Mouse (Mus musculus) testis, postnatal 14 days (tissue): Measurements from ENCODE around the gene Tcf25.
A peak's percentile ranks its signal among the peaks of the same experiment; 100 is the strongest.

Experiments
- DNase-seq: peaks from one replicate; pipeline ENCODE4 v3.0.0; 2021; ENCODE audit warnings: low spot score

Tcf25 gene

DNA sequence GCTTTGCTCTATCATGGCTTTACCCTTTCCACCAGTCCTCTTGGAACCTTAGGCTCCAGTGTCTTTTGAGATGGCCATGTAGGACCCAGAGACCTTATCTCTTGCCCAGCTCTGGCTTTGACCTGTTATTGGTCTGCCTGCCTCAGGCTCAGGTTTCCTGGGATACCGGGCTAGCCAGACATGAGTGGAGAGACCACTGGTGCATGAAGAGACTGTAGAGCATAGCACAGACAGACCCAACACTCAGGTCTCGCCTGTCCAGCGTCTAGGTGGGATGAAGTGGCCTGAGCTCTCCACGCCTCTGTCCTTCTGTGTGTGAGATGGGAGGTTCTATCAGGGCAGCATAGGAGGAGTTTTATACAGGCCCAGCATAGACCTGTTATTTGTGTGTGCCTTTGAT is 24.5 kb upstream of the Tcf25 start:
- no peak for DNase-seq

DNA sequence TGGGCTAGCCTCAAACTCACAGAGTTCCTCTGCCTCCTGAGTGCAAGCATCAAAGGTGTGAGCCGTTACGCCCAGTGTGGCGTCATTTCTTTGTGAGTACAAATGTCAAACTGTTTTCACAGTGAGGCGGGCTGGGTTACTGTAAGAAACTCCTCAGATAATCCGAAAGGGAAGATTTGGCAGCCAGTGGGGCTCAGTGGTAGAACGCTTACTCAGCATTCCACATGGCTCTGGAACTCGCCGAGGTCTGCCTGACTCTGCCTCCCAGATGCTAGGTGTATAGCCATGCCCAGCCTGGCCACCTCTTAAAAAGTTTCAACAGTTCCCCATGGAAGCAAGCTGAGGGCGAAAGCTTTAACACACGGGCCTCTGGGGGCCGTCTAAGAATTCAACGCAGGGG is 21.4 kb upstream of the Tcf25 start:
- no peak for DNase-seq

DNA sequence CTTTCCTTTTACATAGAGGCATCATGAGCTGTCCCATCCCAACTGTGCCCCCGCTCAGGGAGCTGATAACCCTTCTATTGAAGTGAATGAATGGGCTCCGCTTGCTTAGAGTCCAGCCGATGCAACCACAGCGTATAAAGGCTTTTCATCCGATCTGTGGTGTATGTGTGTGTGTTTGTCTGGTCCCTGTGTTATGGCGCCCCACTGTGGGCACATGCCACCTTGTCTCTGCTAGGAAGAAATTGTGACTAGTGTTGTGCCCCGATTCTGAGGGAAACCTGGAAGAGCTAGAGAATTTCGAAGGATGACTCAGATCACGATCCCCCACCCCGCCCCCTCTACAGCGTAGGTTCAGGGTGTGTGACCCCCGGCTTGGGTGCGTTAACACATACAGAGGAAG is 20.8 kb upstream of the Tcf25 start:
- no peak for DNase-seq

DNA sequence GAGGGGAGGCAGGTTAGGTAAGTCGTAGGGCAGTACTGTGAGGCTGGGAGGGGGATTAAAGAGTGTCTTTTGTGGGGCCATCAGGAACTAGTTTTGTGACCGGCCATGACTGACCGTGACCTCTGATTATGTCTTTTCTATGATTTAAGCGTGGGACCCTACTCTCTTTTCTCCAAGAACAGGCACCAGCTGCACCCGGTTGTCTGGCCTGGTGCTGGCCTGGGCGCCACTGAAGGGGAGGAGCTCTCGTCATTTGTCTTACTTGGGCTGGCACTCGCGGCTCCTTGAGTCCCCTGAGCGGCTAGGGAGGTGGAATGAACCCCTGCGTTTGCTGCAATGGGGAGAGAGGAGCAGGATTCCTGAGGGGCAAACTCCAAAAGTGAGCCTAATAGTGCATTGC is 20.3 kb upstream of the Tcf25 start:
- no peak for DNase-seq

DNA sequence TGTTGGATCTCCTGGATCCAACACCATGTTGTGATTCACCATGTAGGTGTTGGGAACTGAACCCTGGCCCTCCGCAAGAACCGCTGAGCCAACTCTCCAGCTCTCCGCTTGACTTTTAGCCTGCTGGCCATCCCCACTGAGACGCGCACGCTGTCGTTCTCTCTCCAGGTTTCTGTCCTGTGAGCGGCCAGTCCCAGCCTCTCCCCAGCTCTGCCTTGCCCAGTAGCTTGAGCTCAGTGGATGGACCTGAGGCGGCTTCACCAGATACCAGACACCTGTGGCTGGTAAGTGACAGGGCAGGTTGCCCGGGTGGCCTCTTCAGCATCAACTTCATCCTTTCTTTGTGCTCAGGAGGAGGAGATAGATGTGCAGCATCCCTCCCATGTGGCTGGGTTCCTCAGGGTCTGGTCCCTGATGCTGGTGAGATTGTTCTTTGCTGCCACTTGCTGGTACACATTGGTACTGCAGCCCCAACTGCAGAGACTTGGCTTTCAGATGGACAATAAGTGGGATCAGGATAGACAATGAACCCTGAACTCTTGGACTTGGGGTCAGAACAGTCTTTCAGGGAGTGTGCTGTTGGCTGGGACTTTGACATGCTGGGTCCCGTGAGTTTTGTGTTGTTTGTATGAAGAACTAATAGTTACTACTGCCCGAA is 12.3 kb upstream of the Tcf25 start:
- peak; percentile 50 for DNase-seq

DNA sequence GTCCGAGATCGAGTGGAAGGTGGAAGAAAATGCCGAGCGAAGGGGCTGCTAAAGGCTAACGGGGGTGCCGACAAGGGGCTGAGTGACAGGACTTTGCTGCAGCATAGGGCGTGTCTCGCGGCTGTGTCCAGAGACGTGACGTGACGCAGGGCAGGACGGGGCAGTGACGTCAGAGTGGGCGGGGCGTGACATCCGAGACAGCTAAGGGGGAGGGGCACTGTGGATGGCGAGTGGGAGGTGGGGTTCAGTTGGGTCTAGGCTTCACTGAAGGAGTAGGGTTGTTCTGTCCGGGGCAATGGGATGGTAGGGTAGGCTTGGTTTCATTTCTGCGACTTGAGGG is 656 bp downstream of the Tcf25 start:
- peak; percentile 92 for DNase-seq

DNA sequence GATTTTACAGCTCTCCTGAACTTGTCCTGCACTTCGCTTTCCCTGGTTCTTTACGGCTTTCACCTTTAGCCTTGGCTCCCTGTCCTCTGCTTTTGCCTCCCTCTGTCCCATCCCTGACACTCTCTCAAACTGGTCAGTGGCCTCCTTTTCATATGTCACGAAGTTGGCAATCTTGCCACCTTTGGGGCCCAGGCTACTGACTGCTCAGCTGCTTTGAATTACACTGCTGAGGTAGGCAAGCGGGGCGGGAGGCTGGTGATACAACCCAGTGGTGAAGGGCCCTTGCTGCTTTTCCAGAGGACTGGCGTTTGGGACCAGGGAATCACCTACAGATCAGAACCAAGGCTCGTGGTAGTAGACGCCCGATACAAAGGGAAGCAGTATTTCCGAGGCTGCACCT is 2.1 kb downstream of the Tcf25 start:
- no peak for DNase-seq

DNA sequence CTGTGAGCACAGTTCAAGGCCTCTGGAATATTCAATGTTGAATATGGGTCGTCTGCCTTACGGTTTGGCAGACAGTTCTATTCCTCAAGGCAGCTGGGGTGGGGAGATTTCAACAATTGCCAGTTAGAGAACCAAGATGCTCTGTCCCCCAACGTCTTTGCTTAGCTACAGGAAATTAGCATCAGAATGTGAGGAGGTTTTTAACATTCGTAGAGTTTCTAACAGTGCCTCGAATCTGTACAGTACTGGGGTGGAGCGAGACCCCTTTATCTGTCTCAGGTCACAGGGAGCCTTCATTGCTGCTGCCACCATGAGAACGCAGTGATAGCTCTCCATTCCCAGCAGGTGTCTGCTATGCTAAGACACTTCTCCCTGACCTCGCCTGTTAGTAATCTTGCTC is 2.6 kb downstream of the Tcf25 start:
- no peak for DNase-seq

DNA sequence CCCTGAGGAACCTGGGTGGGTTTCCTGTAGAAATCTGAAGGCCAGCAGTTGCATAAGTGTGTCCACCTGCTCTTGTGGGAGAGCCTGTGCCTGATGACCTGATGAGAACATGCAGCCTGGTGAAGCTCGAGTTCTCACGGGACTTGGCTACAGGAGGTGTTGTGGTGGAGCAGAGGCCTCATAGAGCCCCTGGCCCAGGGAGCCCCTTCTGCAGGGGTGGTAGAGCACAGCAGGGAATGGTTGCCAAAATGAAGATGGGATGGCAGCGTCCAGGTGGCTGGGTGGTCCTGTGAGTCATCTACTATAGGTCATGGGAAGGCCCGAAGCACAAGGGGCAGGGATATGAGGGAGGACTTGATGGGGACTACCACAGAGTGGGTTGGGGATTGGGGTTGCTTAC is 8.2 kb downstream of the Tcf25 start:
- DNase-seq, result no peak

DNA sequence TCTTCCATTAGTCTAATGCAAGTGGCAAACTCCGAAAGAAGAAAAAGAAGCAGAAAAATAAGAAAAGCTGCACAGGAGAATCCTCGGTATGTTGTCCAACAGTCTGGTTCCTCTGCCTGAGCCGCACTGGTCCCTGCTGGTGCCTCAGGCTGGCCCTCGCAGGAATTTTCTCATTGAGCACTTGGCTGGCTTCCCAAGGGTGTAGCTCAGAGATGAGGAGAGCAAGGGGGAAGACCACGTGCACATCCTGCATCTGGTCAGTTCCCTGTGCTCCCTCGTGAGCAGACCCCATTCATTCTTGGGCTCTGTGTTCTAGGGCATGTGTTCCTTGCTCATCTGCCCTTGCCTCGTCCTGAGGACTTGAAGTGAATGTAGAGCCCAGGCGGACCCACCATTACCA is 9.0 kb downstream of the Tcf25 start:
- DNase-seq, result no peak

DNA sequence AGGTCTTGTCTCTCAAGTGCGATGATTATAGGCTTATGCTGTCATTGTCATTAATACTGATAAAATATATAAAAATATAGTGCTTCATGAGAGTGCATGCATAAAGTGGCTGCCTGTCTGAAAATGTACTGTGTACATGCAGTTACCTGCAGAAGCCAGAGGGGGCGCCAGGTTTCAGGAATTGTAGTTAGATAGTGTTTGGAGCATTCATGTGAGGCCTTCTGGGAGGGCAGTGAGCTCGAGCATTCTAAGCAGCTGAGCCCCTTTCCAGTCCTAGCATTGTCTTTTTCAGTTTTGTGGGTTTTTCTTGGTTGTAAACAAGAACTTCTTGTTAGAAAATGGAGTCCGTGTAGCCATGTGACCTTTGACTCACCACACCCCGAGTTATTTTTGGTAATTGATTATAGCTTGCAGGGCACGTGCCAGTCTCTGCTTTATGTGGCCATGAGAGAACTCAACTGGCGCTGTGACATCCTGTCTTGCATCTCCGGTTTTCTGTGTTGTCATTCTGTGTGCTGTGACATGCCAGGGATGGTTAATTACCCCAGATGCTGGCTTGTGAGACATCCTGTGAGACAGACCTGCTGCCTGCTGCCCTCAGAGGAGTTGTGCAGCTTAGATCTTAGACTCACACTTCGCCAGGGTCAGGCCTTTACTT is 11.5 kb downstream of the Tcf25 start:
- no peak for DNase-seq

DNA sequence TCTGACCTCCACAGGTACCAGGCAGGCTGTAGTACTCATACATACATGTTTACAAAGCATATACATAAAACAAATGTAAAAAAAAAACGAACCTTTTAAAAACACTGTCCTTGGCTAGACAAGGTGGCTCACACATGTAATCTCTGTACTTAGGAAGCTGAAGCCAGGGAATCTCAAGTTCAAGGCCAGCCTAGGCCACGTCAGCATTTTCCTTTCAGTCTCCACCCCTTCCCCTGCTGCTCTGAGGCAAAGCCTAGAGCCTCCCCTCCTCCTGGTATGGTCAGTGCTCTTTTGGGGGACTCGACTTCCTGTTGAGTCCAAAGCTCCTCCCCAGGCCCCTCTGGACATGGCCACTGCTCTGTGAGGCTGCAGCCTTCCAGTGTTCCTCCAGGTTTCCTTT is 13.5 kb downstream of the Tcf25 start:
- DNase-seq, result no peak

DNA sequence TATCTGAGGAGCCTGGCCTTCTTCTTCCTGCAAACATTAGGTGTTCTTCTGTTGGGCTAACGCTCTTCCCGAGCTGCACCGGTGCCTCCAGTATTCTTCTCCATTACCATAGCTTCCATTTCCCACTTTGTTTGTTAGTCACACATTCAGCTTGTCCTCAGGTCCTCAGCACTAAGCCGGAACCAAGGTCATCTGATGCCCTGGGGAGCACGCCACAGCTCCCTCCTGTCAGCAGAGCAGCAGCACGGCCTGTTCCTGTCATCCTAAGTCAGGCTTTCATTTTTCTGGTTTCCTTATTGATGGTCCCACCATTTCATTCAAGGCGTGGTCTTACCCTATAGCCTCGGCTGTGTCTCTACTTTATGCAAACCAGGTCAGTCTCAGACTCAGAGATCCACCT is 14.2 kb downstream of the Tcf25 start:
- no peak for DNase-seq

DNA sequence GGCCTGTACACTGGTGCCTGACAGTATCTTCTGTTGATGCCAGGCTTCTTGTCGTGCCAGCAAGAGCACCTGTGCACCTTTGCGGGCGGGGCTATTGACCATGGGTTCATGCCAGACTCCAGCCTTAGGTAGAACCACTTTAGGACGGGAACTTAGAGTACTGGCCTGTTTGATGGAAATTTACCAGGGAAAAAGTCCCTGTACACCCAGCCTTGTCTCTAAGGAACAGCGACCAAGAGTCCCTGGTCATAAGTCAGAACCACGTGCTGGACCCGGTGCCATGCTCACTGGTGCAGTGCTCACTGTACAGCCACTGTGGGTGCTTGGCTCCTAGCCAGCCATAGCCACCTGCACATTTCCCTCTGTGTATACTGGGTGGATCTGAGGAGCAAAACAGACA is 15.5 kb downstream of the Tcf25 start:
- no peak for DNase-seq

DNA sequence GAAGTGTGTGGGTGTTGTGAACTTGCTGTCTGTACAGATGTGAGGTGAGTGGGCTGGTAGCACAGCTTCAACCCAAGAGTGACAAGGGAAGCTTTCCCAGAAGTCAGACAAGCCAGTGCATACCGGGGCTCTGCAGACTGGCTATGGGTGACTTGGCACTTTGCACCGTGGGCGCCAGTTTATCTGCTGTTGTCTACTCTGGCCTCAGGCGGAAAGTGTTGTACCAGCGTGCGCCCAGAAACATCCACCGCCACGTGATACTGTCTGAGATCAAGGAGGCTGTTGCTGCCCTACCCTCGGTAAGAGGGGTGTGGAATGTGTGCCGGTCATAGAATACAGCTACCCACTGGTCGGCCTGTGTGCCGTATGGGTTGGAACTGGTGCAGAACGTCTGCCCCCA is 24.8 kb downstream of the Tcf25 start:
- DNase-seq, result no peak

DNA sequence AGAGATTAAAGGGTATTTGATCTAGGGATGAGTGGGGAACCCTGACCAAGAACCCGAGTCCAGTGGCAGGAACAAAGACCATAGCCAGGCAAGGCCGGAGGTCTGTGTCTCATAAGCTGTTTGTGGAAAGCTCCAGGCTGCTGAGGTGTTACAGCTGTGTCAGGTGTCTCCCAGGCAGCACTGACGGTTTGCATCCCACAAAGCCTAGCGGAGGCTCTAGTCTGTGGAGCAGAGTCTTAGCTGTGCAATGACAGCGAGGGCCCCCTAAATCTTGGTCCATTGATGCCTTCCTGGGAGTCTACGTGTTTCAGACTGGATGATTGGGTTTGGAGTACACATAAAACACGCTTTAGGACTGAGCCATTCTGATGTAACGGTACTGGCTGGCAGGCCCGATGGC is 28.4 kb downstream of the Tcf25 start:
- no peak for DNase-seq

DNA sequence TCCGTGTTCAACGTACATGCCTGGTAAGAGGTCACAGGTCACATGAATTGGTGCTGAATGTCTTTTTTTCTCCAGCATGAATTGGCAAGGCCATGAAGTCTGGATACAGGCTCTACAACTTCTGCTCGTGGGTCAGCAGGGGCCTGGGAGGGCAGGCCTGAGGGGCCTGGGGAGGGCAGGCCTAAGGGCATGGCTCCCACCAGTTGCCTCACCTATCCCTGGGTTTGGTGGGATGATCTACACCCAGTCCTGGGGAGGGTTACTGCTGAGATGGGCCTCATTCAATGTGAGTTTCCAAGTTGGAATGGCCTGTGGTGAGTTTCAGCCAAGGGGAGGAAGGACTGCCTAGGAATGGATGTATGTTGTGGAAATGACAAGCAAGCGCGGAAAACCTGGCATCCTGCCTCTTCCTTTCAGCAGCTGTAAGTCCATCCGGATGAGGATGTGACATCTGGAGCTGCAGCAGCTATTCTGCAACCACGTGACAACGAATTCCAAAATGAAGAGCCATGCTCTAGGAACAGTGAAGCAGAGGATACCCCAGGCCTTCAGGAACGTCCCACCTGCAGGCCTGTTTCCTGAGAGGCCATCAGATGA is 29.3 kb downstream of the Tcf25 start:
- DNase-seq, result no peak

DNA sequence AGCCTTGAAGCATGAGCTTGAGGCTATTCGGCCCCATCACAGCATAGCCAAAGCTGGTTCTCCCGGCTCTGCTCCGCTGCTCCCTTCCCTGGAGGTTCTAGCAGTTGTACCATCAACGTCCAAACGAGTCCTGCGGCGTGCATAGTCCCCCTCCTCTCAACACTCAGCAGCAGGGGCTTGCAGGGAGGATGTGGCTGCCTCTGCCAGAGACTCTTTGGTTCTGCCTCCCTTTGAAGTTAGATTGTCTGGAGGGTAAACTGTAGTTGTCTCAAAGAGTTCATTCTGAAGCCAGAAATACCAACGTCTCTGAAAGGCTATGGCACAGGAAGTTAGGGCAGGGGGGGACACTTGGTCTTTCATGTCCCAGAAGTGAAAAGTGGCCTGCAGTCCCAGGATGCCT is 31.0 kb downstream of the Tcf25 start:
- no peak for DNase-seq

DNA sequence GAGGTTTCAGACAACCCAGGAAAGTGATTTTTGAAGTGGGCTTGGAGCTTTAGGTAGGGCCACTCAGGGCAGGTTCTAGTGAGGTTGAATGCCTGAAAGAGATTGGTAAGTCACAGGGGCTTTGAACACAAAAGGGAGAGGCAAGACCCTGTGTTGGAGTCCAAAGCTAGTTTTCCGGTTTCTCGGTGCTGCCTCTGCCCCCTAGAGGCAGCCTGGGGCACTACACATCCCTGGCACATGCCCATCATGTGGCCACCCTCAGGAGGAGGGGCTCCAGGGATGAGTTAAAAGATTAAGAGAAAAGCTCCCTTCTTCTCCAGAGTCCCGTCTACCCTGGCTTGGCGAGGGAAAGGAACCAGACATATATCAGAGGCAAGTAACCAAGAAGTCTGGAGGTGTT is 33.2 kb downstream of the Tcf25 start, which contains the start of gene Mc1r:
Gene Mc1r, plus strand, starts transcription at position 322 of the 400 bp plus-strand sequence.
- no peak for DNase-seq

DNA sequence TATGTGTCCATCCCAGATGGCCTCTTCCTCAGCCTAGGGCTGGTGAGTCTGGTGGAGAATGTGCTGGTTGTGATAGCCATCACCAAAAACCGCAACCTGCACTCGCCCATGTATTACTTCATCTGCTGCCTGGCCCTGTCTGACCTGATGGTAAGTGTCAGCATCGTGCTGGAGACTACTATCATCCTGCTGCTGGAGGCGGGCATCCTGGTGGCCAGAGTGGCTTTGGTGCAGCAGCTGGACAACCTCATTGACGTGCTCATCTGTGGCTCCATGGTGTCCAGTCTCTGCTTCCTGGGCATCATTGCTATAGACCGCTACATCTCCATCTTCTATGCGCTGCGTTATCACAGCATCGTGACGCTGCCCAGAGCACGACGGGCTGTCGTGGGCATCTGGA is 34.1 kb downstream of the Tcf25 start:
- no peak for DNase-seq

DNA sequence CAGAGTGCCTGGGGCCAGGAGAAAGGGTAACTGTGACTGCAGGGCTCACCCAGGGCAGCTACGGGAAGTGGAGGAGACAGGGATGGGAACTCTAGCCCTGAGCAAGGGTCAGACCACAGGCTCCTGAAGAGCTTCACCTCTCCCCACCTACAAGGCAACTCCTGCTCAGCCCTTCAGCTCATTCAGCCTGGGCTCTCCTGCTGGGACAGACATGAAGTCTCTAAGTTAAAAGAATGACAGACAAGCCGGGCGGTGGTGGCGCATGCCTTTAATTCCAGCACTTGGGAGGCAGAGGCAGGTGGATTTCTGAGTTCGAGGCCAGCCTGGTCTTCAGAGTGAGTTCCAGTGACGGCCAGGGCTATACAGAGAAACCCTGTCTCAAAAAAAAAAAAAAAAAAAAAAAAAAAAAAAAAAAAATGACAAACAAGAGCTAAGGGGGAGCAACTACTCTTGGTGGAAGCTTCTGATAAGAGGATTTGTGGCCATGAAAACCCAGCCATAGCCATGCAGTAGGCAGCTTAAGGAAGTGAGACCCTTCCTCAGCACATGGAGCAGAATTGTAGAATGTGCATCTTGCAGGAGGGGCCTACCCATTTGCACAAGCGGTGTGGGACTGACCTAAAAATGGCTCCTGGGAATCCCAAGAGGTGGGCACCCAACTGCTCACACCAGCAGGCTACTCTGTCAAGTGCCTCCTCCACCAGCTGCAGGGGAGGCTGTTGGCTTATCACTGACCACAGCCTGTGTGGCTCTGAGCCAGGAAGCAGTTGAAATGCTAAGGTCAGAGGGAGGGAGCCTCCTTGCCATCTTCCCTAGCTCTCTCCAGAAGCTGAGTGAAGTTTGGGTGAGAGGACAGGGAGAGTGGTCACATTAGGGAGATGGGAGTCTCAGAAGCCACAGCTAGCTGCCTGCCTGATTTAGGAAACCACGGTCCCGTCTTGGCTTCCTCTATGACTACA is 35.3 kb downstream of the Tcf25 start:
- DNase-seq, result peak; percentile 71

DNA sequence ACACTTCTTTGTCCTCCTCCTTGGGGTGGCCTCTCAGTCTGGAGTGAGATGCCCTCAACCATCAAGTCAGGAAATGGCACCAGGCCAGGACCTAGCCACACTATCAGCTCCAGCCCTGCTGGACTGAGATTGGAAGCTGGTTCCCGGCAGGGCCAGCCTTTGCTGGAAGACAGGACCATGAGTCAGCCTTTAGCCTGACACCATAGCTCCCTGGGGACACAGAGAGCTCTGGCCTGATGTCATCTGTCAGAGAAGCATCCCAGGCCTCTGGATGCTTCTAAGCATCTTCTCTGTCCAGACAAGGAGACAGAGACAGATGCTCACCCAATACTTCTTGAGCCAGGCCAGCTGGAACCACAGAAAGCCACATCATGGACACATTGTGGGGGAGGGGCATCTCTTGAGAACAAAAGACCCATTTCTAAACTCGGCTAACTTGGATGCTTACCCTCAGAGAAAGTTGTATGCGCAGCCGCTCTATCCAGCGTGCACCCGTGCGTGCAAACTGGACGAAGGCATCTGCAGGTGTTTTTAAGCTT is 36.6 kb downstream of the Tcf25 start:
- peak; percentile 53 for DNase-seq
